Mouse (Mus musculus) thymus, adult 2 months (tissue): ENCODE measurements around the gene Iqca. TPM values are rescaled to one million over a fixed set of nuclear protein-coding genes. Genes with fewer than 3 reads are reported as not detected.
A peak's percentile ranks its signal among the peaks of the same experiment; 100 is the strongest.

Experiments
- DNase-seq: peaks from one replicate; pipeline ENCODE4 v3.0.0; 2021
- H3K27ac ChIP-seq: fragments of 200-500 bp; 2 replicates; pipeline ENCODE4 v1.5.1; 2012; ENCODE audit warnings: low read length, control low read depth; ENCODE audit not compliant: control insufficient read depth, insufficient read depth
- H3K27me3 ChIP-seq: fragments of 200-500 bp; 2 replicates; pipeline ENCODE4 v1.6.1; 2012; ENCODE audit warnings: mild to moderate bottlenecking, low read length, moderate library complexity, mixed read lengths; ENCODE audit not compliant: control insufficient read depth, insufficient read depth
- H3K36me3 ChIP-seq: fragments of 200-500 bp; 2 replicates; pipeline ENCODE4 v1.6.1; 2012; ENCODE audit warnings: mild to moderate bottlenecking, low read length, moderate library complexity; ENCODE audit not compliant: control insufficient read depth, insufficient read depth
- H3K4me1 ChIP-seq: fragments of 200-500 bp; replicated peaks from 2 replicates; pipeline ENCODE4 v1.6.1; 2012; ENCODE audit warnings: low read length; ENCODE audit not compliant: control insufficient read depth, insufficient read depth
- H3K4me3 ChIP-seq: fragments of 200-500 bp; 2 replicates; pipeline ENCODE4 v1.5.1; 2012; ENCODE audit warnings: mild to moderate bottlenecking, low read length, control low read depth, moderate library complexity; ENCODE audit not compliant: control insufficient read depth, insufficient read depth
- CTCF ChIP-seq: fragments of 200-500 bp; IDR thresholded peaks from 2 replicates; pipeline ENCODE4 v1.5.1; 2012; ENCODE audit warnings: mild to moderate bottlenecking, control low read depth, low read length, moderate library complexity, borderline replicate concordance; ENCODE audit not compliant: control insufficient read depth, poor library complexity, insufficient read depth; ENCODE audit errors: extremely low read depth
- POLR2A ChIP-seq: fragments of 200-500 bp; IDR thresholded peaks from 2 replicates; pipeline ENCODE4 v1.6.1; 2012; ENCODE audit warnings: mild to moderate bottlenecking, low read length, control low read depth, moderate library complexity; ENCODE audit not compliant: control insufficient read depth, poor library complexity, insufficient read depth; ENCODE audit errors: extremely low read depth
- WGBS: fragments of 180-500 bp; shearing (Covaris S2); methylation state at CpG from one replicate; pipeline ENCODE4 v1.1.7; 2018; 5-methylcytosine and 5-hydroxymethylcytosine counted together
- polyA plus RNA-seq: library from polyadenylated mRNA; depleted of rRNA; stranded (reverse); fragments of >200 nt; gene quantifications from 2 replicates; pipeline ENCODE4 v1.2.3, GENCODE M21; 2012; rRNA removed

The Iqca gene
- polyA plus RNA-seq, result 0.14 TPM in 1 of 2 replicates, not detected in the other

DNA sequence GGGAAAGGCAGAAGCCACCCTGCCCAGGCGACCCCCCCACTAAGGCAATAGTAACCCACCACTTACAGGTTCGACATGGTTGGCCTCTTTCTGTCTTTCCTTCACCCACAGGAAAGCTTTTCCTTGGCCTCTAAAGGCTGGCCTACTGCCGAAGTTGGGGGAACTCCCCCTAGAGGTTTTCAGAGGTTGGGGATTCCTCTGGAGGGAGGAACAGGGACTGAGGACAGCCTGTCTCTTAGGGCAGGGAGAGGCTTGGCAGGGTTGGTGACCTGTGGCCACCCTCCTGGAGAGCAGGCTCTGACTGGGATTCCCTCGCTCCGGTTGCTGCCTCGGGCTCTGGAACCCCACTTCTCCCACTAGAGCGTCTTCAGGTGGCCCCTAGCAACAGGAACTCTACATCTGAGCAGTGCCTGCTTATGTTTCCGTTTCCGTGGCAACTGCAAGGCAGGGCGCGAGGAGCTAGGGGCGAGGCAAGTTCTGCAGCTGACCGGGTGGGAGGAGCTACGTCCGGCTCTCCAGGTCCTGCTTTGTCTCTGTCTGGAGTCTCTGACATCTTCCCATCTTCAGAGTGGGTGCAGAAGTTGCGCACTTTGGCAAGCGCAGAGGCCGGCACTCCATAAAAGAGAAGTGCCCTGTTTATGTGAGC, at the start of gene Iqca:
Iqca (minus strand) TSS at position 303 of the 646 bp plus-strand sequence.
- Histone ChIP-seq H3K4me3 (no peak within 1 kb of the TSS), H3K36me3 (no peaks in the 10 kb centered on the region), H3K27ac (no peak within 1 kb of the TSS), H3K4me1 (no peaks in the 10 kb centered on the region; the same call in 1 of the 2 replicates), H3K27me3 (no peaks in the 10 kb centered on the region)
- DNase-seq, result peak; percentile 44
- TF ChIP-seq CTCF (no peak), POLR2A (no peak)
- WGBS, result 4% methylated on average over 18 of the region's 18 CpGs

DNA sequence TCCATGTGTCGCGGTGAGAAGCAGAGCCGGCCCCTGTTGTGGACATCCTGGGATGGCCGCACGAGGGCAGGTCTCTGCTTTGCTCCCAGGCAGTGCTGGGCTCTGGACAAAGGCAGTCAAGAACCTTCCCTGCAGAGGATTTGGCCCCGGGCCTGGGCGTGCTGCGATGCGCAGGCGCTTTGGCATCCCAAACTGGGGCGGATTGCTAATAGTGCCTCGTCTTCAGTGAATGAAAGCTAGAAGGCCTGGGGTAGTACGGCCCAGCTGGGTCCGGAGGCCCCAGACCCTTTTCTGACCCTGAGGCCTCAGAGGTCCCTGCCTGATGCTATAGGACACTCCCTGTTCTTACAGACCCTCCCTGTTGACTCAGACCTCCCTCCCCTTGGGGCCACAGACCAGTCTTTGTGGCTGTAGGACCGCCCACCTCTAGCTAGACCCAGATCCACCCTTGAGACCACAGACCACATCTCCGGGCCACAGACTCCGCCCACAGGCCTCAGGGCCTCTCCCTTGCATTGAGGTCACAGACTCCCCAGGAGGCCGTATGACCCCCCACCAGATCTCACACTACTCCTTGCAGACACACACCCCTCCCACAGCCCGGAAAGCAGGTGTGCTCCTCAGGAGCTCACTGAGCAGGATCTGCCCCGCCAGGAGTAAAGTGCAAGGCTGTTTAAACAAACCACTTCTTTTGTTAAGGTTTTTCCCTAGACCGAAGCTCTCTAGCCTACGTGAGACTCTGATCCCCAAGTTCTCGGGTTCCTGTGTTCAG, 49.2 kb upstream of the Iqca start:
- WGBS, result 31% methylated on average over 23 of the region's 23 CpGs
- H3K36me3 ChIP-seq, result no peaks in the 10 kb centered on the region
- no peak for DNase-seq
- H3K4me1 ChIP-seq, result 0 out of 2 replicates have a peak, but pooled peaks cover 2% of the 10 kb centered on the region
- no peak for TF ChIP-seq POLR2A
- no peak for TF ChIP-seq CTCF
- H3K4me3 ChIP-seq, result no peak overlapping the region
- H3K27me3 ChIP-seq, result no peaks in the 10 kb centered on the region; the same call in 1 of the 2 replicates
- H3K27ac ChIP-seq, result no peak overlapping the region

DNA sequence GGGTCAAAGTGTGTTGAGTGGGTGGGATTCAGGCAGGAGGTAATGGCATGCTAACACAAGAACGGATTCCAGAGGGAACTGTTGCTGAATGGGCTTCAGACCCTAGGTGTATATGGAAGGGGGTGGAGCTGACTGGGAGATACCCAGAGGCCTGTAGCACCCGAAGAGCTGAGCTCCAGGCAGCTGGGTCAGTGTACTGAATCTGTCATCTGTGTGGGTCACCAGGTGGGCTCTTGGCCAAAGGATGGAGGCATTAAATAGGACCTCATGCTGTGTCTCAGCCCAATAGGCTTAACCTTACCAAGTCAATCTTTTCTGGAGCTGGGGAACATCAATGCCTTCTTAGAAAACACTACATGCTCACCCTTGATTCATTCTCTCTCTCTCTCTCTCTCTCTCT, 48.5 kb upstream of the Iqca start:
- WGBS, result 64% methylated on average over 2 of the region's 2 CpGs
- no peaks in the 10 kb centered on the region for H3K36me3 ChIP-seq
- H3K4me1 ChIP-seq, result 0 out of 2 replicates have a peak, but pooled peaks cover 2% of the 10 kb centered on the region
- no peak overlapping the region for H3K4me3 ChIP-seq
- no peak overlapping the region for H3K27ac ChIP-seq
- no peaks in the 10 kb centered on the region for H3K27me3 ChIP-seq
- DNase-seq, result no peak
- TF ChIP-seq CTCF, result no peak
- TF ChIP-seq POLR2A, result no peak

DNA sequence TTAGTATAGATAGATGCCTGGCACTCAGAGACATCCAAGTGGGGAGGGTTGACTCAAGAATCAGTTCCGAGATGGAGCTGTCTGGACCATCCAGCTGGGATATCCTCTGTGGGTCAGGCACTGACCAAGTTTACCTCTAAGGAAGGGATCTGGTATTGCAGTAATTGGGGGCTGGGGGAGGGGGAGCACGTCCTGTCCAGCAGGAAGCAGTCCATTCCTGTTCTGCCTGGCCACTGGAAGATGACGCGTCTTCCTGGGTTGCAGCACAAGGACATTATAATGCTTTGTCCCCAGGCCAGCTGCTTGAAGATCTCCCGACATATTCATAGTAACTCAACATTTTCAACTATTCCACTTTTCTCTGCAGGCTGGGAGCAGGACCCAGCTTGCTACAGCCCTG, 48.0 kb upstream of the Iqca start:
- Histone ChIP-seq H3K27ac (no peak overlapping the region), H3K27me3 (no peaks in the 10 kb centered on the region), H3K36me3 (no peaks in the 10 kb centered on the region), H3K4me1 (0 out of 2 replicates have a peak, but pooled peaks cover 2% of the 10 kb centered on the region), H3K4me3 (no peak overlapping the region)
- WGBS, result 85% methylated on average over 5 of the region's 5 CpGs
- TF ChIP-seq POLR2A (no peak), CTCF (no peak)
- no peak for DNase-seq

DNA sequence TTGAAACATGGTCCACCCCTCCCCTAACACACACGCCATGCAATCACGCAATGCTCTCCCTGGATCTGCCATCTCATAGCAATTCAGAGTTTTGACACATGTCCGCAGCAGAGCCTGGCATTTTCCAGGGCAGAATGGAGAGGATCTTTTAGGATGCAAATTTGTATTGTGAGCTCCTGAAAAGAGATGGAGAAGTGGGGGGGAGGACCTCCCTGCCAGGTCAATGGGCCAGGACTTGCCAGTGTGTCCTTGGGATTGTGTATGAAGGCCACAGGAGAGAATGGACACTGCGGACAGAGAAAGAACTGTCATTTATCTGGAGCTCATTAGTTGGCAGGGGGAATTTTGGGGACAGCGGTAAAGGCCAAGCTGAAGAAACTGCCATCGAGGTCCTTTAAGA, 35.8 kb upstream of the Iqca start:
- H3K4me1 ChIP-seq, result no peaks in the 10 kb centered on the region
- no peak for TF ChIP-seq POLR2A
- TF ChIP-seq CTCF, result no peak
- no peak for DNase-seq
- no peaks in the 10 kb centered on the region for H3K36me3 ChIP-seq
- H3K27ac ChIP-seq, result no peak overlapping the region
- no peak overlapping the region for H3K4me3 ChIP-seq
- no peaks in the 10 kb centered on the region for H3K27me3 ChIP-seq
- 95% methylated on average over 6 of the region's 6 CpGs for WGBS

DNA sequence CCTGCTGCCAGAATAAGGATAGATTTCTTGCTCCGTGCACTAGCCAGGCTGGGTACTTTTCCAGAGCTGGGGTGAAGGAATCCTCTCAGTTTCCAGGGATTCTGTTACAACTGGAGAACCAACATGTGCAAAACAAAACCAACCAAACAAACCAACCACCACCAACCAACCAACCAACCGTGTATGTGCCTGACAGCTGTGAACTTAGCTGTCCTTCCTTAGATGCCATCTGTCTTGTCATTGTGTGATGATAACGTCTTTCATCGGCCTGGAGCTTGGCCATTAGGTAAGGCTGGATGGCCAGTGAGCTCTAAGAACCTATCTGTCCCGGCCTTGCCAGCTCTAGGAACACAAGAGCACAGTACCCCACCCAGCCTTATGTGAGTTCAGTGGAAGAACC, 33.7 kb upstream of the Iqca start:
- Histone ChIP-seq H3K27me3 (no peaks in the 10 kb centered on the region), H3K4me1 (no peaks in the 10 kb centered on the region), H3K4me3 (no peak overlapping the region), H3K27ac (no peak overlapping the region), H3K36me3 (no peaks in the 10 kb centered on the region)
- WGBS, result 90% methylated on average over 5 of the region's 5 CpGs
- TF ChIP-seq CTCF, result no peak
- TF ChIP-seq POLR2A, result no peak
- no peak for DNase-seq
